Mouse (Mus musculus) MEL (cell line): Measurements from ENCODE around the gene Ubac2.

Experiments
- CTCF ChIP-seq, 3 experiments: IDR thresholded peaks in 2 of 3; conservative IDR thresholded peaks in 1 of 3; 2 replicates each; pipeline ENCODE4 v1.5.1; 2011 to 2012; ENCODE audit warnings: low read length in 3 of 3, low read depth in 2 of 3, mild to moderate bottlenecking in 2 of 3, improper control_type of control experiment in 1 of 3, inconsistent platforms in 1 of 3, mixed read lengths in 1 of 3, moderate library complexity in 1 of 3; ENCODE audit not compliant: control insufficient read depth in 1 of 3, insufficient read depth in 1 of 3, poor library complexity in 1 of 3, severe bottlenecking in 1 of 3
- E2F4 ChIP-seq: IDR thresholded peaks from 2 replicates; pipeline ENCODE4 v1.6.1; 2011; ENCODE audit warnings: low read depth, low read length, improper control_type of control experiment, borderline replicate concordance
- EP300 ChIP-seq, 2 experiments: IDR thresholded peaks; 2 replicates each; pipeline ENCODE4 v1.6.1; 2011; ENCODE audit warnings: improper control_type of control experiment in 2 of 2, low read length in 2 of 2, low read depth in 1 of 2, mild to moderate bottlenecking in 1 of 2
- MAX ChIP-seq: IDR thresholded peaks from 2 replicates; pipeline ENCODE4 v1.6.1; 2011; ENCODE audit warnings: low read length, improper control_type of control experiment
- POLR2AphosphoS2 ChIP-seq: IDR thresholded peaks from 2 replicates; pipeline ENCODE4 v1.6.1; 2011; ENCODE audit warnings: low read length, improper control_type of control experiment
- ZKSCAN1 ChIP-seq: IDR thresholded peaks from 2 replicates; pipeline ENCODE4 v1.6.1; 2012; ENCODE audit warnings: low read depth, mild to moderate bottlenecking, inconsistent platforms, low read length, improper control_type of control experiment, moderate library complexity
- ZMIZ1 ChIP-seq: IDR thresholded peaks from 2 replicates; pipeline ENCODE4 v1.6.1; 2012; ENCODE audit warnings: low read depth, mild to moderate bottlenecking, inconsistent platforms, low read length, improper control_type of control experiment, moderate library complexity
- ZNF384 ChIP-seq: IDR thresholded peaks from 2 replicates; pipeline ENCODE4 v1.6.1; 2012; ENCODE audit warnings: low read depth, mild to moderate bottlenecking, inconsistent platforms, low read length, improper control_type of control experiment

DNA sequence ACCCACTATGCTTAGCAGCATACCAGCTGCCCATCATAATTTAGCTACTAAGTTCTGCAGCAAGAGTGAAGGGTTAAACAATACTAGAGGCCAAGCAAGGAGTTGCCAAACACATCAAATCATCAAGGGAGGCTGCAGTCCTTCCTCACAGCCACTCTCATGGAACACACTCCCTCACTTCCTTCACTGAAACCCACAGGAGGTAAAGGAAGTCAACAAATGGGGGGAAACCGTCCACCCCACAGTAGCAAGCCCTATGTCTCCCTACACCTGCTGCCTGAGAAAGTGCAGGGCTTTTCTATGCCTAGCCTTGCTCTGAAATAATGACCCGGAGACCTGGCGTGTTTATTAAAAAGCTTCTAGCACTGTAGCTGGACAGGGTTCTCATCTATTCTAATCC is 191.5 kb downstream of the Ubac2 start:
- no peak for TF ChIP-seq E2F4
- TF ChIP-seq ZNF384: no peak
- no peak for TF ChIP-seq CTCF (IDR thresholded peaks at IDR 0.05 in 2 of 3, conservative IDR thresholded peaks at IDR 0.05 in 1 of 3; ENCODE audit: control insufficient read depth in 1 of 3, insufficient read depth in 1 of 3, low read depth in 2 of 3, low read length in 3 of 3, poor library complexity in 1 of 3, severe bottlenecking in 1 of 3)
- TF ChIP-seq EP300 (IDR thresholded peaks at IDR 0.05; ENCODE audit: low read depth in 1 of 2, low read length in 2 of 2): no peak
- TF ChIP-seq ZKSCAN1: no peak
- no peak for TF ChIP-seq MAX
- TF ChIP-seq ZMIZ1: no peak
- no peak for TF ChIP-seq POLR2AphosphoS2
